Mouse (Mus musculus): ENCODE data around the gene Irf6. TPM values are rescaled to one million over a fixed set of nuclear protein-coding genes. Genes with fewer than 3 reads are reported as not detected.

Irf6 gene
- polyA plus RNA-seq, 1 experiment, result 1.3 TPM

DNA sequence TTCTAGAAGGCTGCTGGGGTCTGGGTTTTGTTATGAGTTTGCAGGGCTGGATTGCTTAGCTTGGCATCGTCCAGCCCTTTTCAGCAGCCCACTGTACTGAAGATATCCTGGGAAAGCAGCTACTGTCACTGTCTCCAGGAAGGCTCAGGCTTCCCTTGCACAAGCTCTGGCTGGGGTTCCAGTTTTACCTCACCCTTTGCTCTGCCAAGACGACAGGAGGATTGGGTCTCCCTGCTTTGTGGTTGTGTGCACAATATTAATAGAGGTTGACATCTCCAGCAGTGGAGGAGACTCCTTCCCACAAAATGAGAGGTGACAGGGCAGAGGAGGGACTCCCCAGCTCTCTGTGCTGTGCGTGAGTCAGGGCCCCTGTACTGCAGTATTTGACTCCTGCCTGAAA, 3.7 kb upstream of the Irf6 start:
- Histone ChIP-seq H3K27ac (ENCODE audit: insufficient read depth, low read length) (no peak overlapping the region), H3K4me1 (ENCODE audit: control insufficient read depth, insufficient read depth, low read length) (0 out of 2 replicates have a peak, but pooled peaks cover 3% of the 10 kb centered on the region), H3K4me3 (ENCODE audit: insufficient read depth, low read length) (no peak overlapping the region)
- TF ChIP-seq CTCF (IDR thresholded peaks at IDR 0.05; ENCODE audit: borderline replicate concordance, insufficient read depth, low read length), result no peak
- no peak for TF ChIP-seq POLR2A (IDR thresholded peaks at IDR 0.05; ENCODE audit: low read depth, low read length)

GRCm38 (mm10) chr1:193151134-193151533, 1.8 kb upstream of the Irf6 start:
- 0 out of 2 replicates have a peak, but pooled peaks cover 3% of the 10 kb centered on the region for H3K4me1 ChIP-seq (ENCODE audit: control insufficient read depth, insufficient read depth, low read length)
- H3K4me3 ChIP-seq (ENCODE audit: insufficient read depth, low read length), result no peak overlapping the region
- TF ChIP-seq CTCF (IDR thresholded peaks at IDR 0.05; ENCODE audit: borderline replicate concordance, insufficient read depth, low read length), result no peak
- TF ChIP-seq POLR2A (IDR thresholded peaks at IDR 0.05; ENCODE audit: low read depth, low read length), result no peak
- no peak overlapping the region for H3K27ac ChIP-seq (ENCODE audit: insufficient read depth, low read length)

DNA sequence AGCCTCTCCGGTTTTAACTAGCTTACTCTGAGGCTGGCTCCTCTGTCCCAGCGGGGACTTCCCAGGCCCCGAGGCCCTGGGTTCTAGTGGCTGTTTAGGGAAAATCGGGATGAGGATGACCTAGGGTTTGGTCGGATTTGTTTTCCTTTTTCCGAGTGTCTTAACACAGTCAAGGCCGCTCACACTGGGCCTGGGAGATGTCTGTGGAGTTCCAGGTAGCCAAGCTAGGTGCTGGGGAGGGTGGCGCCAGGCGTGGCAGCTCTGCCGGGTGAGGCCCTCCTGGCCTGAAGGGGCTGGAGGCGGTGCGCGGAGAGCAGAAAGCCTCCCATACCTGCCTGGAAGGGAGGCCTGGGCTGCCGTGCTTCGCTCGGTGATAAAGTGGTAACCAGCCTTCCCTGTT, 650 bp downstream of the Irf6 start:
- H3K27ac ChIP-seq (ENCODE audit: insufficient read depth, low read length), result no peak overlapping the region
- H3K4me1 ChIP-seq (ENCODE audit: control insufficient read depth, insufficient read depth, low read length), result 0 out of 2 replicates have a peak, but pooled peaks cover 3% of the 10 kb centered on the region
- TF ChIP-seq POLR2A (IDR thresholded peaks at IDR 0.05; ENCODE audit: low read depth, low read length) (no peak), CTCF (IDR thresholded peaks at IDR 0.05; ENCODE audit: borderline replicate concordance, insufficient read depth, low read length) (no peak)
- no peak overlapping the region for H3K4me3 ChIP-seq (ENCODE audit: insufficient read depth, low read length)

GRCm38 (mm10) chr1:193156316-193157110, 3.6 kb downstream of the Irf6 start:
- Histone ChIP-seq H3K27ac (ENCODE audit: insufficient read depth, low read length) (no peak overlapping the region), H3K4me3 (ENCODE audit: insufficient read depth, low read length) (no peak overlapping the region), H3K4me1 (ENCODE audit: control insufficient read depth, insufficient read depth, low read length) (no peaks in the 10 kb centered on the region)
- no peak for TF ChIP-seq CTCF (IDR thresholded peaks at IDR 0.05; ENCODE audit: borderline replicate concordance, insufficient read depth, low read length)
- TF ChIP-seq POLR2A (IDR thresholded peaks at IDR 0.05; ENCODE audit: low read depth, low read length), result no peak

DNA sequence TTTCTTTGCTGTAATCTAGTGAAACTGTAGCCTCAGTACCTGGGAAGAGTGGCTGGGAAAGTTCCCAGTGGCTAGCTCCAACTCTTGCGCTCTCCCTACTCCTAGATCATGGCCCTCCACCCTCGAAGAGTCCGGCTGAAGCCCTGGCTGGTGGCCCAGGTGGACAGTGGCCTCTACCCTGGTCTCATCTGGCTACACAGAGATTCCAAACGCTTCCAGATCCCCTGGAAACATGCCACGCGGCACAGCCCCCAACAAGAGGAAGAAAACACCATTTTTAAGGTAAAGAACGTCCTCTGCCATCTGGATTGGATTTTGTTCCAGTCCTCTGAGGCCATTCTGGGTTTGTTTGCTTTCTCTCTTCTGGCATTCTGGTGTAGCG, 4.2 kb downstream of the Irf6 start:
- no peak overlapping the region for H3K27ac ChIP-seq (ENCODE audit: insufficient read depth, low read length)
- no peaks in the 10 kb centered on the region for H3K4me1 ChIP-seq (ENCODE audit: control insufficient read depth, insufficient read depth, low read length)
- H3K4me3 ChIP-seq (ENCODE audit: insufficient read depth, low read length), result no peak overlapping the region
- TF ChIP-seq CTCF (IDR thresholded peaks at IDR 0.05; ENCODE audit: borderline replicate concordance, insufficient read depth, low read length) (no peak), POLR2A (IDR thresholded peaks at IDR 0.05; ENCODE audit: low read depth, low read length) (no peak)

GRCm38 (mm10) chr1:193159163-193159562, 6.3 kb downstream of the Irf6 start:
- Histone ChIP-seq H3K4me3 (ENCODE audit: insufficient read depth, low read length) (no peak overlapping the region), H3K4me1 (ENCODE audit: control insufficient read depth, insufficient read depth, low read length) (no peaks in the 10 kb centered on the region), H3K27ac (ENCODE audit: insufficient read depth, low read length) (no peak overlapping the region)
- TF ChIP-seq CTCF (IDR thresholded peaks at IDR 0.05; ENCODE audit: borderline replicate concordance, insufficient read depth, low read length) (no peak), POLR2A (IDR thresholded peaks at IDR 0.05; ENCODE audit: low read depth, low read length) (no peak)

- Histone ChIP-seq H3K27ac (ENCODE audit: insufficient read depth, low read length) (no peak overlapping the region), H3K4me3 (ENCODE audit: insufficient read depth, low read length) (no peak overlapping the region), H3K4me1 (ENCODE audit: control insufficient read depth, insufficient read depth, low read length) (no peaks in the 10 kb centered on the region)
- no peak for TF ChIP-seq CTCF (IDR thresholded peaks at IDR 0.05; ENCODE audit: borderline replicate concordance, insufficient read depth, low read length)
- TF ChIP-seq POLR2A (IDR thresholded peaks at IDR 0.05; ENCODE audit: low read depth, low read length), result no peak
Observed at GRCm38 (mm10) chr1:193159613-193160012, 6.7 kb downstream of the Irf6 start.

GRCm38 (mm10) chr1:193160317-193161032, 7.6 kb downstream of the Irf6 start:
- Histone ChIP-seq H3K4me3 (ENCODE audit: insufficient read depth, low read length) (no peak overlapping the region; the same call in 1 of the 2 replicates), H3K4me1 (ENCODE audit: control insufficient read depth, insufficient read depth, low read length) (no peaks in the 10 kb centered on the region), H3K27ac (ENCODE audit: insufficient read depth, low read length) (no peak overlapping the region)
- no peak for TF ChIP-seq CTCF (IDR thresholded peaks at IDR 0.05; ENCODE audit: borderline replicate concordance, insufficient read depth, low read length)

DNA sequence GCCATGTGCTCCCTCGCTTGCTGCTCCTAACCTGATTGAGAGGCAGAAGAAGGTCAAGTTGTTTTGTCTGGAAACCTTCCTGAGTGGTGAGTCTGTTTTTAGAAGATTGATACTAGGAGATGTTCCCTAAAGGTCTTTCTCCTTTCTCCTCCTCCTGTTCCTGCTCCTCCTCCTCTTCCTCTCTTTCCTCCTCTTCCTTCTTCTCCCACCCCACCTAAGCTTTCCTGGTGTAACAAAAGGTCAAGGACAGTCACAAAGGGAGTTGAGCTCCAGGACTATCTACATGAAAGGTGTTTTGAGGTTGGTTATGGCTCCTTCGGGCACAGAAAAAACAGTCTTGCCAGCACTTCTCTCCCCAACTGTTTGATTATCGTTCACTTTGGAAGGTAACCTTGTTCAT, 14.8 kb downstream of the Irf6 start, which contains the start of gene A130010J15Rik:
Gene A130010J15Rik, plus strand, starts transcription at position 301 of the 400 bp plus-strand sequence.
- TF ChIP-seq POLR2A (IDR thresholded peaks at IDR 0.05; ENCODE audit: low read depth, low read length) (no peak), CTCF (IDR thresholded peaks at IDR 0.05; ENCODE audit: borderline replicate concordance, insufficient read depth, low read length) (no peak)
- H3K4me3 ChIP-seq (ENCODE audit: insufficient read depth, low read length), result no peak within 1 kb of the TSS
- no peak within 1 kb of the TSS for H3K27ac ChIP-seq (ENCODE audit: insufficient read depth, low read length)
- no peaks in the 10 kb centered on the region for H3K4me1 ChIP-seq (ENCODE audit: control insufficient read depth, insufficient read depth, low read length)

GRCm38 (mm10) chr1:193169228-193169627, 16.3 kb downstream of the Irf6 start:
- TF ChIP-seq CTCF (IDR thresholded peaks at IDR 0.05; ENCODE audit: borderline replicate concordance, insufficient read depth, low read length) (no peak), POLR2A (IDR thresholded peaks at IDR 0.05; ENCODE audit: low read depth, low read length) (no peak)
- Histone ChIP-seq H3K4me1 (ENCODE audit: control insufficient read depth, insufficient read depth, low read length) (no peaks in the 10 kb centered on the region; the same call in 1 of the 2 replicates), H3K4me3 (ENCODE audit: insufficient read depth, low read length) (no peak overlapping the region), H3K27ac (ENCODE audit: insufficient read depth, low read length) (no peak overlapping the region)

Data from embryonic fibroblast, embryonic 13.5 days (primary cell).